Mouse (Mus musculus) urinary bladder, postnatal 25 days (tissue): ENCODE measurements around the gene Adcy9.

Experiments used
- DNase-seq: peaks from one replicate; pipeline ENCODE4 v3.0.0; 2022; ENCODE audit warnings: low spot score

The Adcy9 gene

DNA sequence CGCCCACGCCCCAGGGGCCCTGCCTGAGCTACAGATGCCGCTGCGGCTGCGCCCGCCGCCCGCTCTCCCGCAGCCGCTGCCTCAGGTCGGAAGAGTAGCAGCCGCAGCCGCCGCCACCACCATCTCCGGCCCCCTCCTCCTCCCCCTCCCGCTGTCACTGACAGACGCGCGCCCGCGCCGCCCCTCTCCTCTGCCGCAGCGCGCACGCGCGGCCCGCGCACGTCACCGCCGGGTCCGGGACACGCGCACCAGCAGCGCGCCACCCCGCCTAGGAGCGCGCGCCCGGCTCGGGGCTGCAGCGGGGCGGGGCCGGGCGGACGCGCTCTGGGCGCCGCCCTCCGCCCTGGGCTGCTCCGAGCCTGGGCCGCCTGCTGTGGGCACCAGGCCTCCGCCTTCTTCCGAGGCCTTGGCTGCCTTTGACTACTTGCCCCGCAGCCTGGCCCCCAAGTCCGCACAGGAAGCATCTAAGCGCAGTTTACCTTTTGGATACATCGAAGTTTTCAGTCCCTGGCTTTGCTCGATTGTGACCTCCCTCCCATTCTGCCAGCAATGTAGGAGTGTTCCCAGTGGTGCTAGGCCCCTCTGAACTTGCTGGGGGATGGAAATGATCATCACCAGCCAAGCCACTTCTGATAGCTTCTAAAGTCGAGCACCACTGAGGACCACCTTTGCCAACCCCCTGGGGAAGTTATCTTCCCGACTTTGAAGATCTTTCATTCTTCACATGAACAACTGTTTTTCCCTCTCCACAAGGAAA is at the start of gene Adcy9:
Gene Adcy9, minus strand, starts transcription at position 201 of the 757 bp plus-strand sequence.
- DNase-seq = peak; percentile 87

DNA sequence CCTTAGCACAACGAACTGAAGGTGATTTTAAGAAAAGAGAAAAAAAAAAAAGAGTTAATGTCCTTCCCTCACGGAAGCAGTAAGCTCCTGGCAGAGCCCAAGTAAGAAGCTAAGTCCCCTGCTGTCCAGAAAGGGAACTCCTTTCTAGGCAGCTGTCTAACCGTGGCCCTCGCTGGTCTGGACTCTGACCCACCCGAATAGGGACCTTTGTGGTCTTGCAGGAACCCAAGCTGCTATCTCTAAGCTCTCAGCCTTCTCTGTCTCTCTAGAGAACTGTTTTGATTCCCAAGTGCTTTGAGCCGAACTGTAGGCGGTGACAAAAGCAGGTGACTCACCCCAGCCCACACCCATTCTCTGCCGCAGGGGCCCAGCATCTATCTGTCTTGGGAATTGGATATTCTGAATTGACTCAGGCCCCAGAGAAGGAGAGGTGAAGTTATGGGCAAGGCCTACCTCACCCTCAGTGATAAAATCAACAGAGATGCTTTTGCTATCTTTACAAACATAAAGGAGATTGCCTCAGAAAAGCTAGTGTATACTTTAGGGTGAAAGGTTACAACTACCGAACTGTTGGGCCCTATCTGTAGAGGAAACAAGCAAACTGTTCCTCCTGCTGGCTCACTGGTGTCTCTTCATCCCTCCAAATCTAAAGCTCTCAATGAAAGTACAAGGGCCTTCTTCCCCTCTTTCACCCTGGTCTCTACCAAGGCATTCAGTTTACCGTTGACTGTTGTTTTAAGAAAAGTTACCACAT is 49.5 kb upstream of the Adcy9 start:
- DNase-seq = peak; percentile 20

DNA sequence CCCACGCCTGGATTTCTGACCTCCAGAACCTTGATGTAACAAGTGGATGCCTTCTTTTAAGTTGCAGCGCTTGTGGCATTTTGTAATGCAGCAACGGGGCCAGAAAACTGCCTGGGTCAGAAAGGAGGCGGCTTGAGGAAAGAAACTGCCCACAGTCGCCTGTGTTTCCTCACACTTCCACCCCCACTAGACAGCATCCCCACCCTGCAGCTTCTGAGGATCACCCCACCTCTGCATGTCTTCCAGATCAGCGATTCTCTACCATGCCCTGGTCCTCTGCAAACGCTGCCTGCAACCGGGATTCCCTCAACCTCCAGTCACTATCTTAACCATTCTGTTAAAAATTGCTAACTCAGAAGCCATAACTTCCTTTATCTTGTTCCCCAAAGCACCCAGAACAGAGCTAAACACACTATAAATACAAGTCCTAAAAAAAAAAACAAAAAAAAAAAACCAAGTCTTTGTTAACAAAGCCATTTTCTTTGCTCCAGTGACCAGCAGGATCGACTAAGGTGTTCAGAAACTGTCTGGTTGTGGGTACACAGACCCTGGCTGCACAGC is 44.3 kb upstream of the Adcy9 start:
- DNase-seq = no peak

DNA sequence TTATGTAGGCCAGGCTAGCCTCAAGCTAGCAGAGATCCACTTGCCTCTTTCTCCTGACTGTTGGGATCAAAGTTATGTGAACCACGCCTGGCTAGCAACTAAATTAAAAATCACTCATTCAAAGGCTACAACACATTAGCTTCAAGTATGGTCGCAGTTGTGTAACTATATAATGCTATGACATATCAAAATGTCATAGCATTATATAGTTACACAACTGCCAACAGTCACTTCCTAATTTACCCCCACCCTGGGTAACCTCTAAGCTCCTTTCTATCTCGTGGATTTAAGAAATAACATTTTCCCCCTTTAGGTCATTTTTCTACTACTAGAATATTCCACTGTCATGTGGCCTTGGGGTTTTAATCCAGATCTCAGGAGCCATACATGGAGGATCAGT is 37.6 kb upstream of the Adcy9 start:
- DNase-seq = no peak

DNA sequence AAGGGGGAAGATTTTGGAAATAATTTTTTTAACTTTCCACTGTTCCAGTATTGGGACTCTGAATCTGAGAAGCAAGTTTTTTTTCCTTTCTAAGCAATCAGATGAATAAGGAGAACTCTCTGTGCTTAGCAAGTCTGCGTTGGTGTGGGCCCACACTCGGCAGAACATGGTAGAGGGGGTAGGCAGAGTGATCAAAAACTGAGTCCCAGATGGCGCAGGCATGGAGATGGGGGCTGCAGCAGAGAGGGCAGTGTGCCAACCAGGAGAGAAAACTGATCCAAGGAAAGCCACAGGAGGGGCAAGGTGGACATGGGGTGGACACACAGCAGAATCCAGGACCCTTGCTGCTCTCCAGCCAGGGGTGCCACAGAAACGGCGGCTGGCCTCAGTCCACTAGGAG is 36.1 kb upstream of the Adcy9 start:
- no peak for DNase-seq

DNA sequence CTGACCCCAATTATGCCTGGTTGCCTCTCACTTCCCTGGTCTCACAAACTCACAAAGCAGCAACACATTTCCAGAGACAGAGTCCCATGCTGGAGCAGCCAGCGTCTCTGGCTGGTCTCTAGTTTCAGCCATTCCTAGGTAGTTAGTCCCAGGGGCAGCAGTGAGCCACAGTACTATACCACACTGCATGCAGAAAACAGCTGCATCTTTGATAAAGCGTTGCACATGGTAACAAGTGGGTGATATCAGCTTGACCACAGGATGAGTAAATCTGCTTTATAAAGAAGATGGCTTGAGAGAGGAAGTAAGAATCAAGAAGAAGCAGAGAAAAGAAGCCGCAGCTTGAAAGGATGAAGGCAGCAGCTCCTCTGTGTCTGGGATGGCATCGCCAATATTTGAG is 35.4 kb upstream of the Adcy9 start:
- DNase-seq = no peak

GRCm38 (mm10) chr16:4454563-4454962 is 34.3 kb upstream of the Adcy9 start:
- no peak for DNase-seq

DNA sequence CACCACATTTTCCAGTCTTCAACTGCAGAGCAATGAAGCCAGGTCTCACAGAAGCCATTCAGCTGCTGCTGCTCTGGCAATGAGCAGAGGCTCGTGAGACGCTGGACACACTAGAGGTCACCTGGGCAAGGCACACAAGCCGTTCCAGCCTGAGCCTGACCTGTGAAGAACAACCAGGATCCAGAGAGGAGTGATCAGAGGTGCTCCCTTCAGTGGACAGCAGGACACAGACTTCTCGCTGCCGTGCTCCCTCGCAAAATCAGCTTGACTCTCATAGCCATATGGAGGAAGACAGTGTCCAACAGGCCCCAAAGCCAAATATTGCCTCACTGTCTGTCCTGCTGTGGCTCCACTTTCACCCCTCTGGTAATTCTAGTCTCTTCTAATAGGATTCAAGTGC is 29.1 kb upstream of the Adcy9 start:
- DNase-seq = no peak

DNA sequence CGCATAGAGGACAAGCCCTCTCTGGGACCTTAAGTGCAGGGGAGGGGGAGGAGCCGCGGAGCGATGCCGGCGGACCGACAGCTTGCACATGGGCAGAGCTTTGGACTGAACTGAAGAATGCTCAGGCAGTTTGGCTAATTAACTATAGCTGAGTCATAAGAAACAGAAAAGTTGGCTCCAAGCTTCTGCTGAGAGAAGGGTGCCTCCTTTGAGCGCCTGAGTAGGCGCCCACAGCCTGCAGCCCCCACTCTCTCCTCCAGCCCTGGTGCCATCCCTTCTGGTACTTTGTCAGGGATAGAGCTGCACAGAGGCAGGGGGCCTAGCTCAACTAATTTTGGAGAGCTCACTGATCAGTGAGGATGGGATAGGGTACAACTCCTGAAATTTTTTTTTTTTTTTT is 27.9 kb upstream of the Adcy9 start:
- peak; percentile 9 for DNase-seq

GRCm38 (mm10) chr16:4446395-4446794 is 26.1 kb upstream of the Adcy9 start:
- no peak for DNase-seq

- no peak for DNase-seq
These were observed 24.1 kb upstream of the Adcy9 start for GRCm38 (mm10) chr16:4444378-4444777.

DNA sequence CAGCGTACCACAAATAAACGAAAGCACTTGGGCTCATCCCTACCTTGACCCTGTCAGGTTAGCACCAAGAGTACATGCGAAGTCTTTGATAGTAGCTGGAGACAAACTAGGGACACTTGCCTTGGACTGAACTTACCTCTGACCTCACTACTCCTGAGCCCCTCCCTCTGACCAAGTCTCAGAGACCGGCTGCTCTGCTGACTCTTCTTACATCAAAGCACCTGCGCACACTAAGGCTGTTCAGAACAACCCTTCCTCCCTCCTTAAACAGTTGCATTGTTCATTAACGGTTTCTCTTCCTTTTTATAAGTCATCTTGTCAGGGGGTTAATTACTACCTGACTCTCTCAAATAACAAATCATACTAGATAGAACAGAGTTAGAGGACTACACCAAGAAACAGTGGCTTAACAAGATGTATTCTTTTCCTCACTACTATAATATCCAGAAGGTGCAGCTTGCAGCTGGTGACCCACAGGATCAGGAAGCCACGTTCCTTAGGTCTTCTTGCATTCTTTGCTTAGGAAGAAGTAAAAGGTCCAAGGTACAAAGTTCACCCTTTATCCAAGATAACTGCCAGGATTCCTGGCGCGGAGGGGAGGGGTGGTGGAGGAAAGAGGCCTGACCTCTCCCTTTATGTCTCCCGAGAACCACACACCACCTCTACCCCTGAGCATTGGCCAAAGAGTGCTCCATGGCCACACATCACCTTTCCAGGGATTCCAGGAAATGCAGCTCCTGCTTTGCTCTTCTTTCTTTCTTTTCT is 19.2 kb upstream of the Adcy9 start:
- no peak for DNase-seq

- no peak for DNase-seq
These were observed 16.4 kb upstream of the Adcy9 start for GRCm38 (mm10) chr16:4436738-4437137.

- no peak for DNase-seq
These were observed 15.1 kb upstream of the Adcy9 start for GRCm38 (mm10) chr16:4435371-4435770.

GRCm38 (mm10) chr16:4431841-4432240 is 11.5 kb upstream of the Adcy9 start:
- no peak for DNase-seq

DNA sequence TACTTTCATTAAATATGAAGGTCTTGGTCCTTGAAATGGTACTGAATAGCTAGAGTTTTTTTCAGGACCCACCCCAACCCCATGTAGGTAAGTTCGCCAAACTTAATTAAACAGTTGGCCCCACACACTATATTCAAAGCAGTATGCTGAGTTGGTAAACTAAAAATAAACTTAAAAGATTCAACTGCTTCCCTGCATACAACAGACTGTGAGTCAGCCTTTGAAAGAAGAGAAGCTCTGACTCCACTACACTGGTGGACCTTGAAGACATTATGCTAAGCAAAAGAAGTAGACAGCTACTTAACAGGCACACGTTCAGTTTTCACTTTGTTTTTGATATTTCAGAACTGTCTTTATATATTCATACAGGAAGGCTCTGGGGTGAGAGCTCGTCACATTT is 10.7 kb upstream of the Adcy9 start:
- no peak for DNase-seq

DNA sequence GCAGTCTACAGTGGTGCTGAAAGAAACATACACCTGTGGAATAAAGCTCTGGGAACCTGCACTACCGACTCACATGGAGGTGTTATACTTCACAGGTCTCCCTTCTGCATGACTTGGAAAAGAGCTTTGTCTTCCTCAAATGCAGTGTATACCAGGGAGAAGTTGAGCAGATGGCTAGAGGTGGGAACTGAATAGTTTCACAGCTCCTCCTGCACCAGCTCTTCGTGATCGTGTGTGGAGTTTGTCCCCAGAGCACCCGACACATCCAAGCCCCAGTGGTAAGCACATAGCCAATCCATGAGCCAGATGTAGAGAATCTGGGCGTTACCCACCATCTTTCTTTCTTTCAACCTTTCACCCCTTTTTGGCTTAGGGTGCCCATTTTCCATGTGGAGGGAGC is 9.9 kb upstream of the Adcy9 start:
- no peak for DNase-seq

DNA sequence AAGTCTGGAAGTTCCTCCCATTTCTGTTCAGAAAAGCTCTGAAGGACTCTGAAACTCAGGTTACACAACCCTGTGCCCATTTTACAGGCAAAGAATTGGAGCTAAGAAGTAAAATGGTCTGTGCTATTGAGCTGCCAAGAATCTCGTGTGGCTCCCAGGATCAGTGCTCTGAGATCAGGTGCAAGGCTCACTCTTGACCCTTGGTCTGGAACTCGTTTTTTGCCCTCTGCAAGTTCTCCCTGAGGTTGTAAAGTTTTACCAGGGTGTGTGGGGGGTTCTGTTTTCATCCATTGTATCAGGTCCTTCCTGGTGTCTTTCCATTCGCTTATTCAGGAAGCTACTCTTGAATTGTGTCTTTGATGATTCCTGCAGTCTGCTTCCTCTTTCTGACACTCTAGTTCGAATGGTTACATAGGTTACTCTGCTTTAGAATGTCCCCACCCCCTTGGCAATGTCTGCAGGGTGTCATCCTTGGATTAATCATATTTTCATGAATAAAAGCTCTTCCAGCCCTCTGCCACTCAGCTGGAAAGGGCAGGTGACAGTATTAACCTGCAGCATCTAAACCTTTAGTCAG is 5.4 kb upstream of the Adcy9 start:
- DNase-seq = no peak

GRCm38 (mm10) chr16:4423613-4424012 is 3.3 kb upstream of the Adcy9 start:
- DNase-seq = no peak

- no peak for DNase-seq
These were observed 2.7 kb upstream of the Adcy9 start for GRCm38 (mm10) chr16:4422991-4423390.

GRCm38 (mm10) chr16:4419546-4420297 is 576 bp downstream of the Adcy9 start:
- peak; percentile 42 for DNase-seq
